ENCODE assay signal across 21 mouse cellular contexts in genomic region chr6:33711742-33712141, GRCm38 (mm10).
A peak's percentile ranks its signal among the peaks of the same experiment; 100 is the strongest.
DNase-seq lines count a peak whose midpoint lies in the region; ATAC-seq and TF ChIP-seq lines count a peak whose summit lies in the region.
"Had no signal": no experiment of that assay in that cellular context is flagged by ENCODE, and none has a peak within 500 bp of the region (broad histone marks: within the 10 kb centered on the region; RNA-seq: fewer than 3 reads in every experiment).

No protein-coding gene starts in this region.

- no peak overlapping the region for H3K4me3 ChIP-seq in forebrain, embryonic 13.5 days
- no peak overlapping the region for H3K4me3 ChIP-seq in forebrain, embryonic 10.5 days
- H3K4me3 ChIP-seq in layer of hippocampus, adult 2 months: no peak overlapping the region
- H3K4me3 ChIP-seq in forebrain, embryonic 16.5 days (replicated peaks; ENCODE audit: low read length): no peak overlapping the region
- H3K4me3 ChIP-seq: embryonic facial prominence, embryonic 12.5 days; embryonic facial prominence, embryonic 15.5 days; gastrocnemius, adult 2 months; hindbrain, embryonic 12.5 days; hindbrain, embryonic 15.5 days had no signal

- no peak overlapping the region for H3K4me2 ChIP-seq in forebrain, embryonic 13.5 days
- no peak overlapping the region for H3K4me2 ChIP-seq in forebrain, embryonic 16.5 days (ENCODE audit: low read length)
- H3K4me2 ChIP-seq: embryonic facial prominence, embryonic 12.5 days; embryonic facial prominence, embryonic 15.5 days; heart, embryonic 11.5 days; hindbrain, embryonic 12.5 days; hindbrain, embryonic 15.5 days had no signal

- peak overlapping the region; percentile 54; the same call in 1 of the 2 replicates for H3K27ac ChIP-seq in forebrain, embryonic 13.5 days
- H3K27ac ChIP-seq in forebrain, embryonic 10.5 days: no peak overlapping the region
- peak overlapping the region; percentile 33; the same call in 1 of the 2 replicates for H3K27ac ChIP-seq in layer of hippocampus, adult 2 months
- peak overlapping the region; percentile 66; the same call in 1 of the 2 replicates for H3K27ac ChIP-seq in forebrain, embryonic 16.5 days (ENCODE audit: low read length)
- H3K27ac ChIP-seq: embryonic facial prominence, embryonic 12.5 days; embryonic facial prominence, embryonic 15.5 days; gastrocnemius, adult 2 months; hindbrain, embryonic 12.5 days; hindbrain, embryonic 15.5 days had no signal

- H3K9me3 ChIP-seq in forebrain, embryonic 13.5 days (replicated peaks): no peaks in the 10 kb centered on the region
- no peaks in the 10 kb centered on the region for H3K9me3 ChIP-seq in forebrain, embryonic 10.5 days
- no peaks in the 10 kb centered on the region for H3K9me3 ChIP-seq in forebrain, embryonic 16.5 days (ENCODE audit: control insufficient read depth, low read length)
- H3K9me3 ChIP-seq: embryonic facial prominence, embryonic 12.5 days; embryonic facial prominence, embryonic 15.5 days; hindbrain, embryonic 12.5 days; hindbrain, embryonic 15.5 days had no signal

- TF ChIP-seq CTCF in layer of hippocampus, adult 2 months (conservative IDR thresholded peaks at IDR 0.05): no peak

- ATAC-seq in forebrain, embryonic 13.5 days: peak; percentile 65
- ATAC-seq in forebrain, embryonic 16.5 days: peak; percentile 45
- ATAC-seq: intestine, postnatal 0 days had no signal

- H3K36me3 ChIP-seq in forebrain, embryonic 13.5 days (ENCODE audit: poor library complexity, severe bottlenecking): no peaks in the 10 kb centered on the region
- H3K36me3 ChIP-seq in forebrain, embryonic 10.5 days (replicated peaks): no peaks in the 10 kb centered on the region
- H3K36me3 ChIP-seq in forebrain, embryonic 16.5 days (ENCODE audit: control insufficient read depth, insufficient read depth): no peaks in the 10 kb centered on the region
- H3K36me3 ChIP-seq: embryonic facial prominence, embryonic 12.5 days; embryonic facial prominence, embryonic 15.5 days; hindbrain, embryonic 12.5 days; hindbrain, embryonic 15.5 days had no signal

- H3K27me3 ChIP-seq in forebrain, embryonic 13.5 days: no peaks in the 10 kb centered on the region
- no peaks in the 10 kb centered on the region for H3K27me3 ChIP-seq in forebrain, embryonic 10.5 days (ENCODE audit: poor library complexity, severe bottlenecking)
- no peaks in the 10 kb centered on the region for H3K27me3 ChIP-seq in forebrain, embryonic 16.5 days (replicated peaks; ENCODE audit: control insufficient read depth, insufficient read depth, low read length)
- H3K27me3 ChIP-seq: embryonic facial prominence, embryonic 12.5 days; embryonic facial prominence, embryonic 15.5 days; hindbrain, embryonic 12.5 days; hindbrain, embryonic 15.5 days had no signal

- H3K9ac ChIP-seq in forebrain, embryonic 13.5 days: no peak overlapping the region
- no peak overlapping the region for H3K9ac ChIP-seq in forebrain, embryonic 16.5 days (replicated peaks; ENCODE audit: low read depth, low read length)
- H3K9ac ChIP-seq: embryonic facial prominence, embryonic 12.5 days; embryonic facial prominence, embryonic 15.5 days; hindbrain, embryonic 12.5 days; hindbrain, embryonic 15.5 days had no signal

- peaks cover 61% of the 10 kb centered on the region for H3K4me1 ChIP-seq in forebrain, embryonic 13.5 days
- H3K4me1 ChIP-seq in forebrain, embryonic 10.5 days: peaks cover 46% of the 10 kb centered on the region
- peaks cover 26% of the 10 kb centered on the region for H3K4me1 ChIP-seq in forebrain, embryonic 16.5 days (replicated peaks; ENCODE audit: control insufficient read depth, insufficient read depth, low read length)
- H3K4me1 ChIP-seq: embryonic facial prominence, embryonic 15.5 days had no signal

- no peak for DNase-seq in forebrain, embryonic 10.5 days (ENCODE audit: extremely low spot score, low spot score)
- no peak for DNase-seq in layer of hippocampus, adult 2 months (ENCODE audit: low spot score in 2 of 2)
- DNase-seq in layer of hippocampus, adult 8-10 months (ENCODE audit: low spot score in 2 of 2): no peak
- DNase-seq in left cerebral cortex, adult 18-20 months (ENCODE audit: low spot score in 2 of 2): no peak
- DNase-seq: adrenal gland, postnatal 10 days; adrenal gland, postnatal 36 days; cerebellum, adult 11 months; cerebellum, adult 2 months; cerebellum, adult 9-11 months; cerebellum, postnatal 25 days; gastrocnemius, adult 2 months; gastrocnemius, postnatal 14 days; heart, adult 11 months had no signal

- 27% methylated on average over 3 of the region's 3 CpGs for WGBS in forebrain, embryonic 13.5 days
- WGBS in forebrain, embryonic 10.5 days: 80% methylated on average over 3 of the region's 3 CpGs
- 15% methylated on average over 3 of the region's 3 CpGs for WGBS in forebrain, embryonic 16.5 days
